14 mouse cellular contexts compared by ENCODE assay signal in genomic region chr1:177010607-177011302, GRCm38 (mm10).
A peak's percentile ranks its signal among the peaks of the same experiment; 100 is the strongest.
DNase-seq lines count a peak whose midpoint lies in the region; ATAC-seq lines count a peak whose summit lies in the region.
"Had no signal": no experiment of that assay in that cellular context is flagged by ENCODE, and none has a peak within 500 bp of the region (broad histone marks: within the 10 kb centered on the region; RNA-seq: fewer than 3 reads in every experiment).

No protein-coding gene starts in this region.

- no peak overlapping the region for H3K4me3 ChIP-seq in liver, embryonic 11.5 days (ENCODE audit: low read depth, low read length)
- no peak overlapping the region for H3K4me3 ChIP-seq in liver, embryonic 12.5 days
- H3K4me3 ChIP-seq in forebrain, embryonic 14.5 days (ENCODE audit: low read depth, low read length), result no peak overlapping the region
- no peak overlapping the region for H3K4me3 ChIP-seq in limb, embryonic 10.5 days
- H3K4me3 ChIP-seq in neural tube, embryonic 13.5 days, result no peak overlapping the region
- H3K4me3 ChIP-seq: limb, embryonic 13.5 days had no signal

- no peak overlapping the region for H3K4me2 ChIP-seq in liver, embryonic 11.5 days
- no peak overlapping the region for H3K4me2 ChIP-seq in liver, embryonic 12.5 days
- H3K4me2 ChIP-seq in forebrain, embryonic 14.5 days (ENCODE audit: low read length), result no peak overlapping the region
- H3K4me2 ChIP-seq in neural tube, embryonic 13.5 days, result no peak overlapping the region
- H3K4me2 ChIP-seq: limb, embryonic 13.5 days had no signal

- H3K36me3 ChIP-seq in liver, embryonic 11.5 days (ENCODE audit: control insufficient read depth, insufficient read depth, low read length), result no peaks in the 10 kb centered on the region
- no peaks in the 10 kb centered on the region for H3K36me3 ChIP-seq in liver, embryonic 12.5 days
- no peaks in the 10 kb centered on the region for H3K36me3 ChIP-seq in forebrain, embryonic 14.5 days (ENCODE audit: control insufficient read depth, insufficient read depth, low read length)
- no peaks in the 10 kb centered on the region for H3K36me3 ChIP-seq in limb, embryonic 10.5 days
- no peaks in the 10 kb centered on the region for H3K36me3 ChIP-seq in neural tube, embryonic 13.5 days
- H3K36me3 ChIP-seq: limb, embryonic 13.5 days had no signal

- H3K9me3 ChIP-seq in liver, embryonic 11.5 days (ENCODE audit: control insufficient read depth, low read length), result no peaks in the 10 kb centered on the region
- H3K9me3 ChIP-seq in liver, embryonic 12.5 days (replicated peaks), result no peaks in the 10 kb centered on the region
- H3K9me3 ChIP-seq in forebrain, embryonic 14.5 days (replicated peaks; ENCODE audit: control insufficient read depth, low read length), result no peaks in the 10 kb centered on the region
- no peaks in the 10 kb centered on the region for H3K9me3 ChIP-seq in limb, embryonic 10.5 days (replicated peaks)
- H3K9me3 ChIP-seq in neural tube, embryonic 13.5 days, result no peaks in the 10 kb centered on the region
- H3K9me3 ChIP-seq: limb, embryonic 13.5 days had no signal

- DNase-seq in liver, embryonic 11.5 days (ENCODE audit: low spot score), result no peak
- DNase-seq in forebrain, embryonic 14.5 days (ENCODE audit: low spot score), result no peak
- no peak for DNase-seq in limb, embryonic 10.5 days (ENCODE audit: low spot score)
- DNase-seq in lung, postnatal 25 days (ENCODE audit: low spot score), result no peak
- DNase-seq in urinary bladder, adult 18-20 months (ENCODE audit: low spot score in 2 of 2), result no peak
- DNase-seq: cerebellum, postnatal 36 days; lung, postnatal 10 days; thymus, postnatal 36 days had no signal

- 68% methylated on average over 6 of the region's 6 CpGs for whole genome bisulfite sequencing in liver, embryonic 11.5 days
- WGBS in liver, embryonic 12.5 days (ENCODE audit: insufficient replicate concordance), result 69% methylated on average over 6 of the region's 6 CpGs
- WGBS in forebrain, embryonic 14.5 days, result 56% methylated on average over 6 of the region's 6 CpGs
- 36% methylated on average over 6 of the region's 6 CpGs for WGBS in limb, embryonic 10.5 days
- 46% methylated on average over 6 of the region's 6 CpGs for WGBS in neural tube, embryonic 13.5 days

- H3K4me1 ChIP-seq in liver, embryonic 11.5 days (replicated peaks; ENCODE audit: control insufficient read depth, insufficient read depth, low read length), result 0 out of 2 replicates have a peak, but pooled peaks cover 6% of the 10 kb centered on the region
- H3K4me1 ChIP-seq in liver, embryonic 12.5 days, result peaks cover 8% of the 10 kb centered on the region; the same call in 1 of the 2 replicates
- H3K4me1 ChIP-seq in forebrain, embryonic 14.5 days (ENCODE audit: control insufficient read depth, insufficient read depth, low read length), result peaks cover 21% of the 10 kb centered on the region
- peaks cover 35% of the 10 kb centered on the region for H3K4me1 ChIP-seq in limb, embryonic 10.5 days
- H3K4me1 ChIP-seq in neural tube, embryonic 13.5 days (replicated peaks), result peaks cover 32% of the 10 kb centered on the region

- H3K27me3 ChIP-seq in liver, embryonic 11.5 days (replicated peaks; ENCODE audit: control insufficient read depth, insufficient read depth, low read length), result no peaks in the 10 kb centered on the region
- H3K27me3 ChIP-seq in liver, embryonic 12.5 days (replicated peaks), result no peaks in the 10 kb centered on the region
- no peaks in the 10 kb centered on the region for H3K27me3 ChIP-seq in forebrain, embryonic 14.5 days (replicated peaks; ENCODE audit: control insufficient read depth, insufficient read depth, low read length)
- H3K27me3 ChIP-seq in limb, embryonic 10.5 days (ENCODE audit: low read depth, poor library complexity, severe bottlenecking), result no peaks in the 10 kb centered on the region
- no peaks in the 10 kb centered on the region for H3K27me3 ChIP-seq in neural tube, embryonic 13.5 days
- H3K27me3 ChIP-seq: CH12.LX; limb, embryonic 13.5 days; Patski had no signal

- H3K9ac ChIP-seq in liver, embryonic 11.5 days (ENCODE audit: low read depth, low read length), result no peak overlapping the region
- no peak overlapping the region for H3K9ac ChIP-seq in liver, embryonic 12.5 days
- no peak overlapping the region for H3K9ac ChIP-seq in forebrain, embryonic 14.5 days (ENCODE audit: low read length)
- no peak overlapping the region for H3K9ac ChIP-seq in neural tube, embryonic 13.5 days
- H3K9ac ChIP-seq: limb, embryonic 13.5 days had no signal

- H3K27ac ChIP-seq in liver, embryonic 11.5 days (ENCODE audit: low read depth, low read length), result no peak overlapping the region
- H3K27ac ChIP-seq in liver, embryonic 12.5 days, result no peak overlapping the region
- peak overlapping the region; percentile 33; the same call in 1 of the 2 replicates for H3K27ac ChIP-seq in forebrain, embryonic 14.5 days (ENCODE audit: low read depth, low read length)
- peak overlapping the region; percentile 14; the same call in 1 of the 2 replicates for H3K27ac ChIP-seq in limb, embryonic 10.5 days
- peak overlapping the region; percentile 18; the same call in 1 of the 2 replicates for H3K27ac ChIP-seq in neural tube, embryonic 13.5 days (replicated peaks)
- H3K27ac ChIP-seq: kidney, postnatal 0 days; limb, embryonic 13.5 days had no signal

- 0 out of 2 replicates have a peak, but pooled peaks have one; percentile 8 for ATAC-seq in liver, embryonic 11.5 days (replicated peaks; ENCODE audit: low FRiP score)
- ATAC-seq in liver, embryonic 12.5 days, result no peak
- 0 out of 2 replicates have a peak, but pooled peaks have one; percentile 4 for ATAC-seq in forebrain, embryonic 14.5 days
- peak; percentile 2; the same call in 1 of the 2 replicates for ATAC-seq in neural tube, embryonic 13.5 days (ENCODE audit: low read depth)
- ATAC-seq: Patski had no signal

Comparison
In these comparisons a context has a peak if more than half of its experiments do, and no peak if none do; other contexts are left out.
1. H3K27ac ChIP-seq: peak in forebrain, embryonic 14.5 days (single experiment), limb, embryonic 10.5 days (single experiment) and neural tube, embryonic 13.5 days (single experiment); none in liver, embryonic 11.5 days (single experiment) and liver, embryonic 12.5 days (single experiment).